Mouse (Mus musculus) central nervous system, embryonic 14 days (tissue): Measurements from ENCODE around the gene Yap1. TPM values are rescaled to one million over a fixed set of nuclear protein-coding genes. Genes with fewer than 3 reads are reported as not detected.

Experiments used
- polyA plus RNA-seq: library from polyadenylated mRNA; depleted of rRNA; stranded (reverse); fragments of >200 nt; gene quantifications from 2 replicates; pipeline ENCODE4 v1.2.3, GENCODE M21; 2012; rRNA removed

The Yap1 gene
- polyA plus RNA-seq: 21.2 and 29.9 TPM in 2 replicates

GRCm38 (mm10) chr9:8004370-8004991 lies at the start of gene Yap1:
Gene Yap1, minus strand, starts transcription at chr9:8004596.

GRCm38 (mm10) chr9:8042338-8043043 lies 38.1 kb upstream of the Yap1 start, which contains the start of gene Cfap300:
Gene Cfap300, minus strand, starts transcription at chr9:8042823.

Other genes starting within 250 kb of the Yap1 start
- 30.7 and 31.2 TPM in 2 replicates for gene Tmem123, start 240.6 kb downstream of the Yap1 start, polyA plus RNA-seq
- gene Birc2, start 167.5 kb downstream of the Yap1 start, polyA plus RNA-seq: 36.8 and 42.0 TPM in 2 replicates
- 2.5 and 5.4 TPM in 2 replicates for gene Birc3, start 131.4 kb downstream of the Yap1 start, polyA plus RNA-seq
- 10.4 and 13.7 TPM in 2 replicates for gene Cfap300, start 38.2 kb upstream of the Yap1 start, polyA plus RNA-seq
- gene Cep126, start 129.7 kb upstream of the Yap1 start, polyA plus RNA-seq: 10.6 and 11.9 TPM in 2 replicates